Mouse (Mus musculus) thymus, postnatal 4 days (tissue): ENCODE data around the gene 9130213A22Rik.
A peak's percentile ranks its signal among the peaks of the same experiment; 100 is the strongest.

Experiments used
- DNase-seq: peaks from one replicate; pipeline ENCODE4 v3.0.0; 2021

Gene 9130213A22Rik

DNA sequence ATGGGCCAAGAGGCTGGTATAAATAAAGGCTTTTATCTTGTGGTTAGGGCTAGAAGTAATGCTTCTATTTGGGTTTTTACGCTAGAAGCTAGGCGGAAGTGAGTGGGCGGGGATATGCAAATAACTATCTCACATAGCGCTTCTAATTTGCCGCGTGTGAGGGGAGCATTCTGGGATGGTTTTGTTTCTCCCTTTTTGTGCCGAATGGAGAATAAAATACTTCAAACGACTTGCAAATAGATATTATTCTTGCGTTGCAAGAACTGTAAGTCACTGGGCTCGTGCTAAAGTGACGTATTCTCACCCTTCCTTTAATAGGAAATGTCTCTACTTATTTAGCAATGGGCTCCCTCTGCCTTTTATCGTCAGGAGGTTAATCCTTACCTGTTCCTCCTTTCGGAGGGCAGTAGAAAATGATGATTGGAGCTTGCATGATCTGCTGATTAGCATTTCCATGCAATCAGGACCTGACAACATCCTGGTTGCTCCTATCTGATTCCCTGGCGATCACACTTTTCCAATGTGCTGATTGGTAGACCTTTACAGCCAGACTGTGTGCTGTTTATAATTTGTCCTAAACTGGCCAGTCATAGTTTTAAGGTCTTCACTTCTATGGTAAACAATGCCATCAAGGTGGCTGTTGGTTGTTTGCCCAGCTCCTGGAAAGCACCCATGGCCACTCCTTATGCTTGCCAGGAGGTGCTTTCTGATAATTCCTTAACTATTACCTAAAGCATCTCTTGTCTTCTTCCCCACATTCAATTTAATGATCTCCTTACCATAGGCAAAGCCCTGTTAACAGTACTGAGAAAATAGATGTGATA lies 49.1 kb downstream of the 9130213A22Rik start:
- DNase-seq, result peak; percentile 84

GRCm38 (mm10) chr11:69072666-69073064 lies 49.7 kb downstream of the 9130213A22Rik start:
- no peak for DNase-seq

DNA sequence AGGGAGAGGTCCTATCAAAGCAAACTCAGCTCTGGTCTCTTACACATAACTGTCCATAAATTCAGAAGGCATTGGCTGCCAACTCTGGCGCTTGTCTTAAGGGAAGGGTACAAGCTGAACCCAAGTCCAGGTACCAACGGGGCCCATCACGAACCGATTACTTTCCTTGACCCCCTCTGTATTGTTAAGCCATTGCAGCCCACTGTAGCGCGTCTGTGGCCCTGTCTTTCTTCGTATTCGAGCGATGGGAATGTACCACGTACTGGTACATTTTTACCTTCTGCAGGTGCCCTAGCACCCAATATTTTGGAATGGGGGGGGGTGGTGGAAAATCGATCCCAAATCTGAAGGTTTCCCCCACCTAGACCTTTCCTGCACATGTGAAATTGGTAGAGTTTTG lies 50.2 kb downstream of the 9130213A22Rik start:
- no peak for DNase-seq

GRCm38 (mm10) chr11:69071262-69071661 lies 51.1 kb downstream of the 9130213A22Rik start:
- DNase-seq, result no peak

DNA sequence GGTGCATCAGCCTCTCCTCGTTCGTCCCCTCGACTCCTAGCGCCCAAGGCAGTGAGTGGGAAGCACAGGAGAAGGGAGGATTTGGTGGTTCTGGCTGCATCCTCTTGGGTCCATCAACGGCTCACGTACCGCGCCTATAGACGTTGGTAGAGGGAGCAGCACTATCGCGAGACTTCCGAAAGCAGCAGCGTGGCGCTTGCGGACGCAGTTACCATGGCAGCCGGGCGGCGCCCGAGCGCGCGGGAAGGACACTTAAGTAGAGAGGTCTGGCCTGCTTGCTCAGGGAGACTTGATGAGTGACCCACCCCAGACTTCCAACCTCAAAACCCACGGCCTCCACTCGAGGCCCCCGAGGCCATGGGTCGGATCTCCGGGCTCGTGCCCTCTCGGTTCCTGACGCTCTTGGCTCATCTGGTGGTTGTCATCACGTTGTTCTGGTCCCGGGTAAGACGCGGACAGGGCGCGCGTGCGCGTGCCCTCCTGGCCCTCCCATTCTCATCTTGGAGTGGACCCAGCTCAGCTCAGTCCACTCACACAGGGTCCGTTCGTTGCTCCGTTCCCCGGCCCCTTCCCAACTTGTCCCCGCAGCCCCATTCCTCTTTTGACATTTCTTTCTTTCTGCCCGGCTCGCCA lies 51.7 kb downstream of the 9130213A22Rik start, which contains the start of gene Tmem107:
TSS of gene Tmem107 (plus strand) at position 217 of the 633 bp plus-strand sequence.
- DNase-seq, result peak; percentile 93

- no peak for DNase-seq
Observed at GRCm38 (mm10) chr11:69070093-69070492, 52.3 kb downstream of the 9130213A22Rik start.
